Mouse (Mus musculus) forebrain, embryonic 13.5 days (tissue): ENCODE data around the gene Abcb11. TPM values are rescaled to one million over a fixed set of nuclear protein-coding genes. Genes with fewer than 3 reads are reported as not detected.
"Not testable (repeated sequence)": the region's sequence is repeated elsewhere in the genome, so short reads cannot be mapped to it uniquely, and the experiment has no call there.

Experiments
- ATAC-seq: fragments of 200-750 bp; cut with Nextera tagmentation; 2 replicates; pipeline ENCODE4 v1.8.0; 2017
- H3K27ac ChIP-seq: fragments of 300-500 bp; sonication (generic); 2 replicates; pipeline ENCODE4 v1.5.1; 2015; ENCODE audit warnings: inconsistent platforms, mild to moderate bottlenecking, moderate library complexity
- H3K27me3 ChIP-seq: fragments of 300-500 bp; sonication (generic); 2 replicates; pipeline ENCODE4 v1.6.1; 2015; ENCODE audit warnings: mild to moderate bottlenecking, inconsistent platforms
- H3K36me3 ChIP-seq: fragments of 300-500 bp; sonication (generic); 2 replicates; pipeline ENCODE4 v1.6.1; 2015; ENCODE audit warnings: mild to moderate bottlenecking, inconsistent platforms; ENCODE audit not compliant: poor library complexity, severe bottlenecking
- H3K4me1 ChIP-seq: fragments of 300-500 bp; sonication (generic); 2 replicates; pipeline ENCODE4 v1.6.1; 2015; ENCODE audit warnings: inconsistent platforms
- H3K4me2 ChIP-seq: fragments of 300-500 bp; sonication (generic); 2 replicates; pipeline ENCODE4 v1.6.1; 2015; ENCODE audit warnings: inconsistent platforms, mild to moderate bottlenecking, moderate library complexity
- H3K4me3 ChIP-seq: fragments of 300-500 bp; sonication (generic); 2 replicates; pipeline ENCODE4 v1.5.1; 2015; ENCODE audit warnings: mild to moderate bottlenecking, inconsistent platforms
- H3K9ac ChIP-seq: fragments of 300-500 bp; sonication (generic); 2 replicates; pipeline ENCODE4 v1.6.1; 2015; ENCODE audit warnings: mild to moderate bottlenecking, inconsistent platforms
- H3K9me3 ChIP-seq: fragments of 300-500 bp; sonication (generic); replicated peaks from 2 replicates; pipeline ENCODE4 v1.6.1; 2016; ENCODE audit warnings: inconsistent platforms
- WGBS: fragments of 180-500 bp; shearing (Covaris S2); methylation state at CpG from one replicate; pipeline ENCODE4 v1.1.7; 2015; 5-methylcytosine and 5-hydroxymethylcytosine counted together
- polyA plus RNA-seq: library from polyadenylated mRNA; unstranded; fragments of >200 nt; fragmentation: Nextera tagmentation; extraction: Ambion mirVana; gene quantifications from 2 replicates; pipeline ENCODE4 v1.2.1, GENCODE M21; 2015

Gene Abcb11
- polyA plus RNA-seq, 1 experiment from 2014 or later, result not detected

DNA sequence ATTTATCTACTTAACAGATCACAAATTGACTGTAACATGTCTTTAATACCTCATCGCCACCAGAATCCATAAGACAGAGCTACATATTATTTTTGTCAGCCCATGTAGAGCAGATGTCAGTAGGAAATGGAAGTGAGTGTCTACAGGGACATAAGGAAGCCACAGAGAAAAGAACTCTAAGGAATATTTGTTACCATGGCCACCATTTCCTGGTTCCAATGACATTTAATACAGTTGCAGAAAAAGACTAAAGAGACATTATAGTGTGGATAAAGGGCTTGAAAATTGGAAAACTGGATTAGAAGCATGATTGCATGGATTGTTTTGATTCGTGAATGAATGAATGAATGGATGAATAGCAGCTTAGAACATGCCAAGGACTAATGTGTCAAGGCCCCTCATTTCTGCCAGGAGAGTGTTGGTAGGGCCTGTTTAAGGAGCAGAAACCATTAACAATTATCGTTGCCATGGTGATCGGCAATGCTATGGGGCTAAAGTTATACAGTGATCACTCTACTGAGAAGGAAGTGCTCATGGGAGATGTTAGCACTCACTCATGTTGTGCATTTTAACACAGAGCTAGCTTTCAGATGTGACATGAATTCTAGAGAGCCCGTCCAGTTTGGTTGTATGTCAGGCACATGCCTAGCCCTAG lies 13.8 kb downstream of the Abcb11 start:
- peak; percentile 33; the same call in 1 of the 2 replicates for ATAC-seq
- Histone ChIP-seq H3K4me3 (no peak overlapping the region), H3K4me1 (peaks cover 3% of the 10 kb centered on the region; the same call in 1 of the 2 replicates), H3K9me3 (no peaks in the 10 kb centered on the region), H3K4me2 (no peak overlapping the region), H3K27ac (no peak overlapping the region), H3K27me3 (no peaks in the 10 kb centered on the region; the same call in 1 of the 2 replicates), H3K9ac (no peak overlapping the region), H3K36me3 (no peaks in the 10 kb centered on the region)
- WGBS, result 77% methylated on average over 5 of the region's 5 CpGs

DNA sequence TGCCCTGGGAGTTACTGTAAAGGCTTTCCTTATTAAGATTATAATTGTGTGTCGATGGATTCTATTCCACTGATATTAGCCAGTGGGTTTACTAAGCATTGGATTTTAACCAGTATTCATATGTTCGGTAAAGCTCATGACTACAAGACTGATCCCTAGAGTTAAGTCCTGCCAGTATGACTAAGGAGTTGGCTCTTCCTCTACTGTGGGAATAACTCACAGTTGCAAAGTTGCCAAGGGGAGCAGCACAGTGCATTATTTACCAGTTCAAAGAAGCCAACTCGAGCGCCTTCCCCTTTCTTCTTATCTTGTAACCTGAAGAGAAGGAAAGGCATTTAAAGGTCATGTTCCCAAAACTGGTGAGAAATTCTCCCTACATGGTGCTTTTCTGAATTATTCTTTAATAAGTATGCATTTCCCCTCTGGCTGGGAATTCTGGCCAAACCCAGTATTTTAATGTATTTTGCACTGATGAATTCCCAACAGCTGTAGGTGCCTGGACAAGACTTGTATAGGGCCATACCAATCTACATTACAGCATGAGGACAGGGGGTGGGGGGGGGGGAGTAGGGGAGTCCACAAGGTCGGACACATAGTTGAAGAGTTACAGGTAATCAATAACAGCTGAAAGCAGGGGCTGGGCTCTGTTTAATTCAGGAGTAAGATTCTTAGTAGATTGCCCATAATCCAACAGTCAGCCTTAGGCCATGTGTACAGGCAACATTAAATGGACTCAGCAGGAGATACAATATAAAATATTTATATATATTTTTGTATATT lies 17.3 kb downstream of the Abcb11 start:
- H3K4me3 ChIP-seq, result no peak overlapping the region
- no peak overlapping the region for H3K4me2 ChIP-seq
- 89% methylated on average over 5 of the region's 5 CpGs for WGBS
- no peak for ATAC-seq
- H3K36me3 ChIP-seq, result no peaks in the 10 kb centered on the region
- H3K27ac ChIP-seq, result no peak overlapping the region
- H3K9me3 ChIP-seq, result no peaks in the 10 kb centered on the region
- H3K4me1 ChIP-seq, result peaks cover 3% of the 10 kb centered on the region; the same call in 1 of the 2 replicates
- H3K9ac ChIP-seq, result no peak overlapping the region
- H3K27me3 ChIP-seq, result no peaks in the 10 kb centered on the region; the same call in 1 of the 2 replicates

DNA sequence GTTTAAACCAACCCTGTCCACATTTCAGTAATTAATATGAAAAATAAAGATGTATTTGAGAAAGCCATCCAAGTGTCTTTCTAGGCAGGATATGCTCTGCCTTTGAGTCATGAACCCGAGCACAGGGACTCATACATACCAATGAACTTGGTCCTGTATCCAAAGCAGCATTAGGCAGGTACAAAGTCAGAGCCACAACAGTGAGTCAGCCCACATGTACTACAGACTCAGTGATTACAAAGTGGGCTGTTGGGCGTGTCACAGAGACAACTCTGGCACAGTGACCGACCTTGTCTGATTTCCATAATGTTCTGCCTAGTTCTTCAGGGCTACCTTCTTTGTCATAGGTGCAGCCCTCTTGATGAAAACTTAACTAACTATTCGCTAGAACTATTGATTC lies 19.4 kb downstream of the Abcb11 start:
- Histone ChIP-seq H3K36me3 (no peaks in the 10 kb centered on the region), H3K9ac (no peak overlapping the region), H3K27ac (no peak overlapping the region), H3K4me3 (no peak overlapping the region), H3K4me1 (no peaks in the 10 kb centered on the region), H3K4me2 (no peak overlapping the region), H3K27me3 (no peaks in the 10 kb centered on the region; the same call in 1 of the 2 replicates), H3K9me3 (no peaks in the 10 kb centered on the region)
- no peak for ATAC-seq
- 88% methylated on average over 4 of the region's 4 CpGs for whole genome bisulfite sequencing

DNA sequence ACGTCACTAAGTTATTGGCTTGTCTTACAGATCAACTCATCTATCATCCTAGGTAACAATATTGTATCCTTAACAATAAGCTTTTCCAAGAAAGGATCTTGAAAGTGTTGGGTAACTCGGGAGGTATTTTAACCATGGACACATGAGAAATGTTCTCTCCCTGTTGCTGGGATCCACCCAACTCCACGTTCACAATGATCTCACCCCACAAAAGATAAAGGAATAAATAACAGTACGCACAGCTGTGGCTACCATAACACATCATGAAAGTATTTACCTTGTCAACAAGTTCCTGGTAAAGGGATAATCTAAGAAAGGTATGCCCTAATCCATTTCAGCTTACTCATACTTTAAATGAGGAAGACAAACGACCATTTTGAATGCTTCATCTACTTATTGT lies 21.0 kb downstream of the Abcb11 start:
- no peaks in the 10 kb centered on the region for H3K9me3 ChIP-seq
- no peak overlapping the region for H3K9ac ChIP-seq
- no peak overlapping the region for H3K4me3 ChIP-seq
- no peak for ATAC-seq
- H3K27ac ChIP-seq, result no peak overlapping the region
- 80% methylated on average over 5 of the region's 5 CpGs for WGBS
- H3K4me1 ChIP-seq, result no peaks in the 10 kb centered on the region
- H3K36me3 ChIP-seq, result no peaks in the 10 kb centered on the region
- no peak overlapping the region for H3K4me2 ChIP-seq
- H3K27me3 ChIP-seq, result no peaks in the 10 kb centered on the region; the same call in 1 of the 2 replicates

DNA sequence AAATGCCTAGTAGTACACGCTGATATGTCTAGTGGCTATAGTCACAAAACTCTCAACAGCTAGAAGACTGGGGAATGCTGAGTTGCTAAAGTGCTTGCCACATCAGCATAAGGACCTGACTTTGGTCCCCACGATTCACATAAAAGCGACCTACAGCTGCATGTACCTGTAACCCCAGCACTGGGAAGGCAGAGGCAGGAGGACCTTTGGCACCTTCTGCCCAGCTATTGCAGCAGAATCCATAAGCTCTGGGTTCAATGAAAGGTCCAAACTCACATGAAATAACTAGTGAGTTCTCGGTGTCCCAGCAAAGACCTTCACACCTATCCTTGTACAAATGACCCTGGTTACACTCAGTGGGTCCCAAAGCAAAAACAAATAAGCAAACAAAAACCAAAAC lies 31.1 kb downstream of the Abcb11 start:
- Histone ChIP-seq H3K9ac (no peak overlapping the region), H3K4me1 (no peaks in the 10 kb centered on the region), H3K4me2 (no peak overlapping the region), H3K36me3 (no peaks in the 10 kb centered on the region), H3K27ac (no peak overlapping the region), H3K27me3 (no peaks in the 10 kb centered on the region), H3K9me3 (no peaks in the 10 kb centered on the region), H3K4me3 (no peak overlapping the region)
- no peak for ATAC-seq
- WGBS, result 91% methylated on average over 4 of the region's 4 CpGs

DNA sequence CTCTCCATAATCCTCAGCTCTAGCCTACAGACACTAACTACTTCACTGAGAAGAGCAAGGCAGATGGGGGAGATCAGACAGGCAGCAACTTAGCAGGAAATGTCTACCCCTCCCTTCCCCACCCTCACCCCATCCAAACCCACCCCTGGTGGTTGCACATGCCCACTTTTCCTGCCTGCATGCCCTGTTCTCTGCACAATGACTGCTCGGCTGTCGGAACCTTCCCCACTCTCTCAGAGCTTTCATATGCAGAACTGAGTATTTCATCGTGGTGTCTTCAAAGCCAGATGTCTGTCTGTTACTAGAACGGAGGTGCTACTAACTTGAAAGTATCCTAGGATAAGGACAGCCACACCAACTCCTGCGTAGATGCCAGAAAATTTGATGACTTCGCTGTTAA lies 34.3 kb downstream of the Abcb11 start:
- H3K4me2 ChIP-seq, result no peak overlapping the region
- ATAC-seq, result no peak
- H3K36me3 ChIP-seq, result no peaks in the 10 kb centered on the region
- H3K4me1 ChIP-seq, result no peaks in the 10 kb centered on the region
- H3K9me3 ChIP-seq, result no peaks in the 10 kb centered on the region
- H3K27me3 ChIP-seq, result no peaks in the 10 kb centered on the region
- H3K9ac ChIP-seq, result no peak overlapping the region
- H3K4me3 ChIP-seq, result no peak overlapping the region
- H3K27ac ChIP-seq, result no peak overlapping the region
- 78% methylated on average over 6 of the region's 6 CpGs for WGBS

DNA sequence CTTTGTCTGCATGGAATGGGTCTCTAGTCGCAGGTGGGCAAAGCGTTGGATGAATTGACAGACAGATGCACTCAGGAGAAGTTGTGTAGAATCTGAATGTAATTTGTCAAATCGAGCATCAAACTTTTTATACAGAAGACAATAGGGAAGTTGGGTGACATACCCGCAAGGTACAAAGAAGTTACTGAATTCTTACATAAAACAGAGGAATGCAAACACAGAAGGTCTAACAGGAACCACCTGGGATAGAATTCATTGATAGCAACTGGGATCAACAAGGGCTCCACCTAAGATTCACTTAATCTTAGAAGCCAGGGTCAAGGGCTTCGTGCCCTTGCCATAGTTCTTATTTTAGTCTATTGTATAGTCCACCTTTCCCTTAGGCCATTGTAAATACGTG lies 41.8 kb downstream of the Abcb11 start:
- H3K9ac ChIP-seq, H3K27me3 ChIP-seq, ATAC-seq, H3K36me3 ChIP-seq, H3K9me3 ChIP-seq, H3K4me3 ChIP-seq, H3K4me2 ChIP-seq, H3K27ac ChIP-seq, H3K4me1 ChIP-seq: not testable (repeated sequence)
- 84% methylated on average over 6 of the region's 6 CpGs for WGBS

DNA sequence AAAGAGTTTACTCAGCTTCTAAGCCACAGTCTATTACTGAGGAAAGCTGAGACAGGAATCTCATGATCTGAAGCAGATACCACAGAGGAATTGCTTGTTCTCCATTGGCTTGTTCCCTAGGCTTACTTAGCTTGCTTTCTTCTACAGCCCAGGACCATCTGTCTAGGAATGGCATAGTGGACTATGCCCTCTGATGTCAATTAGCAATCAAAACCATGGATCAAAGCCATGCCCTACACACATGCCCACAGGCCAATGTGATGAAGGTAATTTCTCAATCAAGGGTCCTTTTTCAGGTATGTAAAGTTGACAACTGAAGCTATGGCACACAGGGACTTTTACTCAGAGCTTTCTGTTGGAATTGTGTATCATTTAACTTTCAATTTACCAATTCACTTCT lies 47.9 kb downstream of the Abcb11 start:
- Histone ChIP-seq H3K9me3 (no peaks in the 10 kb centered on the region), H3K4me2 (no peak overlapping the region), H3K4me3 (no peak overlapping the region), H3K4me1 (no peaks in the 10 kb centered on the region), H3K27me3 (no peaks in the 10 kb centered on the region), H3K27ac (no peak overlapping the region), H3K36me3 (no peaks in the 10 kb centered on the region), H3K9ac (no peak overlapping the region)
- no peak for ATAC-seq

DNA sequence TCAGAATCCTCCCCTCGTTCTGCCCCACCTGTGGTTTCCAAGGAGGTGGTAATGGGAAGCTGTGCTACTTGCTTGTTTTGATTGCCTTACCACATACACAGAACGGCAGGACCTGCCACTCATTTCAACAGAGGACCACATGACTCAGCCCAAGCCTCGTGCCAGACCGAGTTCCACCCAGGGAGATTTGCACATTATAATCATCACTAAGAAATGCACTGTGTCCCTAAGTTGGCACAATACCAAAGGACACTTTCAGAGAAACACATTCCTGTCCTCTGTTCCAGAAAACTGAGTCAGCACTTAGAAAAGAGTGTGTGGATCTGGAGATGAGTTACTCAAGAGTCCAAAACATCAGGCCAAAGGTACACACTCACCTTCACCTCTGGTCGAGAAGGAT lies 53.4 kb downstream of the Abcb11 start:
- Histone ChIP-seq H3K27me3 (no peaks in the 10 kb centered on the region), H3K4me3 (no peak overlapping the region), H3K36me3 (no peaks in the 10 kb centered on the region), H3K4me1 (no peaks in the 10 kb centered on the region), H3K27ac (no peak overlapping the region), H3K4me2 (no peak overlapping the region), H3K9me3 (no peaks in the 10 kb centered on the region), H3K9ac (no peak overlapping the region)
- ATAC-seq, result no peak
- WGBS, result 72% methylated on average over 5 of the region's 5 CpGs

DNA sequence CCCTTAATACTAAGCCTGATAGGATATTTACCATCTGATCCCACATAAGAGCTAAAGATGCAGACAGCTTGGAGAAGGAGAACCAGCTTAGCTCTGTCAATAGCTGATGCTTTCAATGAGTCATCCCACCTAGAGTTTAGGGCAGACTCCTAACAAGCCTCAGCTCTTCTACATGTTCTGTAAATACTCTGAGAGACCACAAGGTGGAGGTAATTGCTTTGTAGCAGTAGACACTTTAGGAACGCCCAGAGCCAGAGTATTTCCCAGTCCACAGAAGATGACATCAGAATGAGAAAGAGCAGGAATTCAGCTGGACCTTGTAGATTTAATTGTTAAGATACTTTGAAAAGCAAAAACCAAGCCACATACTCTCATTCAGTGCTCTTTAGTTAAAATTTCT lies 66.5 kb downstream of the Abcb11 start:
- Histone ChIP-seq H3K4me2 (no peak overlapping the region), H3K9me3 (no peaks in the 10 kb centered on the region)
- ATAC-seq, result peak; percentile 51; the same call in 1 of the 2 replicates

DNA sequence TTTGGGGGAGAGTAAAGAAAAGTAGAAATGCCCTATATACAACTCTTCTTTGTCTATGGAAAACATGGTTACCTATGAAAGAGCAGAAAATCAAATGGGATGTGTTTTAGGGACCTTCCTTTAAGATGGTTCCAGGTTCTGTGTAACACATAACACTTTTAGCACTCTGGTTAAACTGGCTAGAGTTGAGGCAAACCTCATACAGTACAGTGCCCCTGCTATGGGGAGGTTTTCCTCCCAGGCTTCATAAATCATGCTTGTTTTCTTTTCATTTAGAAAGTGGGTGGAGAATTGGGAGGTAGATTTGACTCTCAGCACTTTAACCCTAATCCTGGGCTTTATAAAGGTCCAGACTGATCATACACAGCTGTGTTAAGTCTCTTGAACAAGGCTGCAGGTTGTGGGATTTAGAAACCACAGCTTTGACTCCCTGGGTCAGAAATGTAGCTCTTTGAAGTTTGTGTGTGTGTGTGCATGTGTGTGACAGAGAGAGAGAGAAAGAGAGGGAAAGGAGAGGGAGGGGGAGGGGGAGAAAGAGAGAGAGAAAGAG lies 78.3 kb downstream of the Abcb11 start:
- no peak overlapping the region for H3K4me3 ChIP-seq
- no peak overlapping the region for H3K9ac ChIP-seq
- no peak overlapping the region for H3K27ac ChIP-seq
- no peaks in the 10 kb centered on the region for H3K27me3 ChIP-seq
- no peaks in the 10 kb centered on the region for H3K4me1 ChIP-seq
- no peaks in the 10 kb centered on the region for H3K9me3 ChIP-seq
- no peak overlapping the region for H3K4me2 ChIP-seq
- ATAC-seq, result no peak
- no peaks in the 10 kb centered on the region for H3K36me3 ChIP-seq

More for the DNA sequence above, 66.5 kb downstream of the Abcb11 start:
- H3K27ac ChIP-seq, result no peak overlapping the region
- no peaks in the 10 kb centered on the region for H3K36me3 ChIP-seq
- no peaks in the 10 kb centered on the region for H3K4me1 ChIP-seq
- H3K27me3 ChIP-seq, result no peaks in the 10 kb centered on the region
- H3K4me3 ChIP-seq, result no peak overlapping the region
- WGBS, result 0% methylated on average over 1 of the region's 1 CpGs
- H3K9ac ChIP-seq, result no peak overlapping the region

DNA sequence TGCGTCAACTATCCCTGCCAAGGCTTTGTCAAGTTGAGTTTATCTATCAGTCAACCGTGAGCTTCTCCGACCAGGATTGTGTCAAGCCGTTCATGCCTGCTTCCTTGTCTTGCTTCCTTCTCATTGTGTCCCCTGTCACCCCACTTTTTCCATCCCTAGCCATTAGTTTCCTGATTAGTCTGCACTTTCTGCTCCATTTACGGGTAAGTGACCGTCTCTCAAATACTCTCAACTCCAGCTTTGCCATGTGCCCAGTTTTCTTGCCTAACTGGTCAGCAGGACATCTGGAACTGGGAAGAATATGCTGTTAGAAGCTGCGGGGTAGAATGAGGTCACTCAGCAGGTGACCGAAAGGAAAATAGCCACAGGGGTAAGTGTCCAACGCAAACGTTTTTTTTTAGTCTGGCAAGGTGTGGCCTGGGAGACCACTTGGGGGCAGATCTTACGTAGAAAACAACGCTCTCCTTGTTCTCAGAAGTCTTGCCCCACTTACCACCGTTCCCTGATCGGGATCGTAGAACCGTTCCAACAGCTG lies 94.1 kb downstream of the Abcb11 start:
- Histone ChIP-seq H3K9ac (no peak overlapping the region), H3K36me3 (no peaks in the 10 kb centered on the region), H3K27me3 (0 out of 2 replicates have a peak, but pooled peaks cover 2% of the 10 kb centered on the region), H3K4me3 (no peak overlapping the region), H3K9me3 (no peaks in the 10 kb centered on the region), H3K4me2 (no peak overlapping the region), H3K27ac (no peak overlapping the region), H3K4me1 (peaks cover 13% of the 10 kb centered on the region)
- 59% methylated on average over 16 of the region's 16 CpGs for WGBS
- ATAC-seq, result no peak
